Mouse (Mus musculus) heart, postnatal 10 days (tissue): ENCODE measurements around the gene Fggy. TPM values are rescaled to one million over a fixed set of nuclear protein-coding genes. Genes with fewer than 3 reads are reported as not detected.

ENCODE experiments used
- DNase-seq, 2 experiments: peaks; one replicate each; pipeline ENCODE4 v3.0.0; 2021
- intact Hi-C: fragments of 180-260 bp; cut with DNase I; formaldehyde crosslinking; loops from one replicate; pipeline ENCODE4 v1.15.1; 2025
- total RNA-seq, 2 experiments: library from RNA; stranded (reverse); gene quantifications; 2 replicates each; pipeline ENCODE4 v1.2.3; 2021

Gene Fggy
- total RNA-seq, 2 experiments from 2014 or later, result 5.7 to 7.5 TPM

- intact Hi-C loops, result no loop called here
- DNase-seq, result no peak
Observed at GRCm38 (mm10) chr4:95586274-95587001, 29.1 kb downstream of the Fggy start.

GRCm38 (mm10) chr4:95588722-95589283, 31.5 kb downstream of the Fggy start:
- DNase-seq, result no peak
- intact Hi-C loops, result no loop called here

GRCm38 (mm10) chr4:95590878-95591277, 33.6 kb downstream of the Fggy start:
- intact Hi-C loops, result no loop called here
- no peak for DNase-seq

- DNase-seq, result no peak
- intact Hi-C loops, result no loop called here
Observed at GRCm38 (mm10) chr4:95597208-95597607, 39.9 kb downstream of the Fggy start.

- no peak for DNase-seq
- intact Hi-C loops, result no loop called here
Observed at GRCm38 (mm10) chr4:95601776-95602175, 44.5 kb downstream of the Fggy start.

- no peak for DNase-seq
- intact Hi-C loops, result no loop called here
Observed at GRCm38 (mm10) chr4:95603254-95603653, 45.9 kb downstream of the Fggy start.

GRCm38 (mm10) chr4:95610663-95611062, 53.4 kb downstream of the Fggy start:
- DNase-seq, result no peak
- intact Hi-C loops, result no loop called here

- intact Hi-C loops, result no loop called here
- DNase-seq, result peak; percentile 26 to 29
Observed at GRCm38 (mm10) chr4:95611390-95611789, 54.1 kb downstream of the Fggy start.

GRCm38 (mm10) chr4:95621046-95621445, 63.7 kb downstream of the Fggy start:
- no peak for DNase-seq
- intact Hi-C loops, result no loop called here

- intact Hi-C loops, result no loop called here
- DNase-seq, result no peak
Observed at GRCm38 (mm10) chr4:95624696-95625095, 67.4 kb downstream of the Fggy start.

- intact Hi-C loops, result no loop called here
Observed at GRCm38 (mm10) chr4:95625651-95626050, 68.3 kb downstream of the Fggy start.

GRCm38 (mm10) chr4:95626186-95626585, 68.9 kb downstream of the Fggy start:
- intact Hi-C loops, result no loop called here
- DNase-seq, result no peak

More at GRCm38 (mm10) chr4:95625651-95626050, 68.3 kb downstream of the Fggy start:
- no peak for DNase-seq

GRCm38 (mm10) chr4:95634903-95635302, 77.6 kb downstream of the Fggy start:
- intact Hi-C loops, result loop anchor here (5.0 kb wide), 2 partner anchors 78 to 583 kb away; partner anchors contain the start of genes Fggy and Jun
- no peak for DNase-seq

GRCm38 (mm10) chr4:95636937-95637749, 79.8 kb downstream of the Fggy start:
- intact Hi-C loops, result loop anchor here (5.0 kb wide), 2 partner anchors 80 to 585 kb away; partner anchors contain the start of genes Fggy and Jun
- DNase-seq, result peak; percentile 86 to 88

- intact Hi-C loops, result loop anchor here (5.0 kb wide), 2 partner anchors 81 to 586 kb away; partner anchors contain the start of genes Fggy and Jun
- DNase-seq, result no peak
Observed at GRCm38 (mm10) chr4:95638063-95638462, 80.8 kb downstream of the Fggy start.

- intact Hi-C loops, result no loop called here
Observed at GRCm38 (mm10) chr4:95640831-95641230, 83.5 kb downstream of the Fggy start.

GRCm38 (mm10) chr4:95644048-95644447, 86.7 kb downstream of the Fggy start:
- intact Hi-C loops, result no loop called here
- no peak for DNase-seq

More at GRCm38 (mm10) chr4:95640831-95641230, 83.5 kb downstream of the Fggy start:
- DNase-seq, result no peak

- no peak for DNase-seq
- intact Hi-C loops, result no loop called here
Observed at GRCm38 (mm10) chr4:95648801-95649551, 91.7 kb downstream of the Fggy start.

- intact Hi-C loops, result no loop called here
- no peak for DNase-seq
Observed at GRCm38 (mm10) chr4:95649552-95649905, 92.2 kb downstream of the Fggy start.

- intact Hi-C loops, result no loop called here
Observed at GRCm38 (mm10) chr4:95649980-95650379, 92.7 kb downstream of the Fggy start.

GRCm38 (mm10) chr4:95652044-95652443, 94.7 kb downstream of the Fggy start:
- no peak for DNase-seq
- intact Hi-C loops, result no loop called here

More at GRCm38 (mm10) chr4:95649980-95650379, 92.7 kb downstream of the Fggy start:
- DNase-seq, result no peak
